Mouse (Mus musculus) left cerebral cortex, adult 8-10 months (tissue): ENCODE measurements at regions not wholly inside any gene's neighbourhood (a gene's known extent, or its start where the extent isn't known, plus 50 kb on each side); places are given as distances from the start of the nearest gene placed in this dataset.
"Not testable (repeated sequence)": the region's sequence is repeated elsewhere in the genome, so short reads cannot be mapped to it uniquely, and the experiment has no call there.

ENCODE experiments used
- DNase-seq, 2 experiments: peaks; one replicate each; pipeline ENCODE4 v3.0.0; 2022; ENCODE audit warnings: low spot score in 2 of 2

GRCm38 (mm10) chr1:73644394-73644793 is 479.9 kb downstream of the Tns1 start:
- no peak for DNase-seq

- no peak for DNase-seq
Measured at GRCm38 (mm10) chr1:73643431-73643830, 480.8 kb downstream of the Tns1 start.

GRCm38 (mm10) chr1:73642691-73643109 is 481.5 kb downstream of the Tns1 start:
- peak in 1 of 2 experiments; percentile 7 for DNase-seq

- no peak for DNase-seq
Measured at GRCm38 (mm10) chr1:73641456-73641855, 482.8 kb downstream of the Tns1 start.

GRCm38 (mm10) chr1:73640726-73641451 is 483.4 kb downstream of the Tns1 start:
- no peak for DNase-seq

- no peak for DNase-seq
Measured at GRCm38 (mm10) chr1:73635709-73636108, 488.5 kb downstream of the Tns1 start.

- DNase-seq, result no peak
Measured at GRCm38 (mm10) chr1:73634871-73635270, 489.4 kb downstream of the Tns1 start.

- no peak for DNase-seq
Measured at GRCm38 (mm10) chr1:73633071-73633470, 491.2 kb downstream of the Tns1 start.

- DNase-seq, result no peak
Measured at GRCm38 (mm10) chr1:73630363-73630762, 493.9 kb downstream of the Tns1 start.

GRCm38 (mm10) chr1:73625365-73625764 is 498.9 kb downstream of the Tns1 start:
- DNase-seq, result no peak

- not testable (repeated sequence) for DNase-seq
Measured at GRCm38 (mm10) chr1:73621121-73621520, 503.1 kb downstream of the Tns1 start.

GRCm38 (mm10) chr1:73618551-73619170 is 505.6 kb downstream of the Tns1 start:
- DNase-seq, result peak in 1 of 2 experiments; percentile 26

GRCm38 (mm10) chr1:73593653-73594385 is 530.4 kb downstream of the Tns1 start:
- DNase-seq, result peak in 1 of 2 experiments; percentile 13

GRCm38 (mm10) chr1:73591342-73592099 is 532.7 kb downstream of the Tns1 start:
- DNase-seq, result no peak

- no peak for DNase-seq
Measured at GRCm38 (mm10) chr1:73579680-73580079, 544.6 kb downstream of the Tns1 start.

- DNase-seq, result no peak
Measured at GRCm38 (mm10) chr1:73577019-73577418, 547.2 kb downstream of the Tns1 start.

GRCm38 (mm10) chr1:73575694-73576093 is 548.6 kb downstream of the Tns1 start:
- no peak for DNase-seq

- no peak for DNase-seq
Measured at GRCm38 (mm10) chr1:73570944-73571343, 553.3 kb downstream of the Tns1 start.

- DNase-seq, result no peak
Measured at GRCm38 (mm10) chr1:73566770-73567169, 551.1 kb upstream of the Tnp1 start.

- peak in 1 of 2 experiments; percentile 23 for DNase-seq
Measured at GRCm38 (mm10) chr1:73560594-73560993, 544.9 kb upstream of the Tnp1 start.

GRCm38 (mm10) chr1:73547877-73548276 is 532.2 kb upstream of the Tnp1 start:
- no peak for DNase-seq

- no peak for DNase-seq
Measured at GRCm38 (mm10) chr1:73545401-73545800, 529.7 kb upstream of the Tnp1 start.
